Mouse (Mus musculus) G1E (cell line): ENCODE measurements around the gene Gnb3. TPM values are rescaled to one million over a fixed set of nuclear protein-coding genes. Genes with fewer than 3 reads are reported as not detected.

Experiments
- ATAC-seq: 2 replicates; pipeline ENCODE4 v1.8.0; 2016; ENCODE audit warnings: mild to moderate bottlenecking; ENCODE audit not compliant: insufficient number of reproducible peaks, poor library complexity, low FRiP score, severe bottlenecking; ENCODE audit errors: extremely low read depth
- DNase-seq: peaks from one replicate; pipeline ENCODE4 v3.0.0; 2012; ENCODE audit warnings: low spot score
- H3K27me3 ChIP-seq: 2 replicates; pipeline ENCODE4 v1.6.1; 2012; ENCODE audit warnings: mild to moderate bottlenecking, low read length, inconsistent platforms; ENCODE audit not compliant: insufficient read depth
- H3K36me3 ChIP-seq: replicated peaks from 2 replicates; pipeline ENCODE3; 2012; ENCODE audit warnings: mild to moderate bottlenecking, inconsistent platforms
- H3K4me1 ChIP-seq: 2 replicates; pipeline ENCODE4 v1.6.1; 2012; ENCODE audit warnings: low read depth, low read length, inconsistent platforms, mixed read lengths; ENCODE audit not compliant: insufficient read depth
- H3K4me3 ChIP-seq: 2 replicates; pipeline ENCODE4 v1.5.1; 2012; ENCODE audit warnings: low read depth, mild to moderate bottlenecking, inconsistent platforms, low read length, moderate library complexity, mixed read lengths
- H3K9me3 ChIP-seq: replicated peaks from 2 replicates; pipeline ENCODE4 v1.6.1; 2012; ENCODE audit warnings: inconsistent platforms
- CTCF ChIP-seq: IDR thresholded peaks from 2 replicates; pipeline ENCODE4 v1.5.1; 2012; ENCODE audit warnings: low read depth, low read length, inconsistent platforms, mixed read lengths
- GATA1 ChIP-seq: IDR thresholded peaks from 2 replicates; pipeline ENCODE4 v1.6.1; 2012; ENCODE audit warnings: borderline replicate concordance, low read length, inconsistent platforms, mixed read lengths
- GATA2 ChIP-seq: IDR thresholded peaks from 2 replicates; pipeline ENCODE4 v1.6.1; 2012; ENCODE audit warnings: low read depth, low read length, inconsistent platforms, borderline replicate concordance
- POLR2AphosphoS5 ChIP-seq: IDR thresholded peaks from 2 replicates; pipeline ENCODE4 v1.6.1; 2012; ENCODE audit warnings: low read depth, low read length, inconsistent platforms; ENCODE audit not compliant: insufficient replicate concordance
- TAL1 ChIP-seq: conservative IDR thresholded peaks from 2 replicates; pipeline ENCODE4 v1.6.1; 2012; ENCODE audit warnings: low read depth, low read length, inconsistent platforms, mixed read lengths
- polyA plus RNA-seq: library from polyadenylated mRNA; stranded (reverse); fragments of >175 nt; gene quantifications from 2 replicates; pipeline ENCODE4 v1.2.3, GENCODE M21; 2012
- total RNA-seq, 2 experiments: library from RNA; stranded (forward) in 1 of 2; stranded (reverse) in 1 of 2; fragments of 200-1000 nt in 1 of 2; fragments of >200 nt in 1 of 2; fragmentation: Nextera tagmentation in 1 of 2; gene quantifications; 2 replicates each; pipeline ENCODE4 v1.2.3; 2014 to 2017

Gene Gnb3
- total and polyA plus RNA-seq, 3 experiments, result 1.1 TPM; not detected in 2

- Histone ChIP-seq H3K9me3 (no peaks in the 10 kb centered on the region), H3K27me3 (no peaks in the 10 kb centered on the region), H3K4me1 (peaks cover 7% of the 10 kb centered on the region), H3K36me3 (peaks cover 23% of the 10 kb centered on the region), H3K4me3 (no peak overlapping the region)
- 0 out of 2 replicates have a peak, but pooled peaks have one; percentile 63 for TF ChIP-seq POLR2AphosphoS5
- TF ChIP-seq GATA1, result no peak
- DNase-seq (no peak), ATAC-seq (no peak)
Observed at GRCm38 (mm10) chr6:124795781-124796180, 44.3 kb downstream of the Gnb3 start.

DNA sequence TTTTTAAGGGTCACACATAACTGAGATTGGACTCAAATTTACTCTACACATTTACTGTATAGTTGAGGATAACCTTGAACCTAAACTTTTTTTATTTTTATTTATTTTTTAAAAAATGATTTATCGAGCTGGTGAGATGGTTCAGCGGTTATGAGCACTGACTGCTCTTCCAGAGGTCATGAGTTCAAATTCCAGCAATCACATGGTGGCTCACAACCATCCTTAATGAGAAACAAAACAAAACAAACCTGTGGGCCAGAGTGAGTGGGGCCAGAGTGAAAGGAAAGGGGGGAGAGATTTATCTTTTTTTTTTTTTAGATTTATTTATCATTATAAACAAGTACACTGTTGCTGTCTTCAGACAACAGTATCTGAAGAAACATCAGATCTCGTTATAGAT, 48.2 kb downstream of the Gnb3 start:
- DNase-seq (no peak), ATAC-seq (no peak)
- TF ChIP-seq TAL1 (no peak), GATA2 (no peak), GATA1 (no peak), CTCF (no peak), POLR2AphosphoS5 (no peak)
- Histone ChIP-seq H3K4me3 (no peak overlapping the region), H3K9me3 (no peaks in the 10 kb centered on the region), H3K4me1 (peaks cover 7% of the 10 kb centered on the region), H3K27me3 (no peaks in the 10 kb centered on the region), H3K36me3 (peaks cover 28% of the 10 kb centered on the region)

GRCm38 (mm10) chr6:124790121-124790520, 50.0 kb downstream of the Gnb3 start:
- no peaks in the 10 kb centered on the region for H3K27me3 ChIP-seq
- no peaks in the 10 kb centered on the region; the same call in 1 of the 2 replicates for H3K4me1 ChIP-seq
- DNase-seq, result no peak
- no peak for ATAC-seq
- no peaks in the 10 kb centered on the region for H3K9me3 ChIP-seq
- H3K4me3 ChIP-seq, result no peak overlapping the region
- TF ChIP-seq CTCF, result no peak
- TF ChIP-seq POLR2AphosphoS5, result no peak
- TF ChIP-seq GATA2, result no peak
- no peak for TF ChIP-seq GATA1
- no peak for TF ChIP-seq TAL1
- peaks cover 17% of the 10 kb centered on the region for H3K36me3 ChIP-seq

GRCm38 (mm10) chr6:124789519-124789918, 50.6 kb downstream of the Gnb3 start:
- no peak for TF ChIP-seq GATA2
- TF ChIP-seq POLR2AphosphoS5, result no peak
- TF ChIP-seq TAL1, result no peak
- no peak for TF ChIP-seq CTCF
- no peak for TF ChIP-seq GATA1
- no peak for ATAC-seq
- no peaks in the 10 kb centered on the region for H3K27me3 ChIP-seq
- peaks cover 15% of the 10 kb centered on the region for H3K36me3 ChIP-seq
- no peaks in the 10 kb centered on the region for H3K4me1 ChIP-seq
- DNase-seq, result no peak
- H3K9me3 ChIP-seq, result no peaks in the 10 kb centered on the region
- no peak overlapping the region for H3K4me3 ChIP-seq

DNA sequence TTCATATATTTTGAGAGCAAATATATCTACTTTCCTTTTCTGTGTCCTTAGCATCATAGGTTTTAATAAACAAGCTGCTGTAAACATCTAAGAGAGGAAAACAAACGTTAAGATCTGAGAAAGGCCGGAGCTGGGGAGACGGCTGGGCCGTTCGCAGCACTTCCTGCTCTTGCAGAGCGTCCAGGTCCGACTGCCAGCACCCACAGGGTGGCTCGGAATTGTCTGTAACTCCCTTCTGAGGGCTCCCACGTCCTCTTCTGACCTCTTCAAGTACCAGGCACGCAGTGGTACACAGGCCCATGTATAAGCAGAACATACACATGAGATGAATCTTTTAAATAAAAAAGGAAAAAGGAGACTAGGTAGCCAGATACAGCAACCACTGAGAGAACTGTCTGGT, 52.4 kb downstream of the Gnb3 start:
- Histone ChIP-seq H3K4me3 (no peak overlapping the region), H3K4me1 (no peaks in the 10 kb centered on the region), H3K36me3 (peaks cover 8% of the 10 kb centered on the region), H3K27me3 (peaks cover 2% of the 10 kb centered on the region; the same call in 1 of the 2 replicates), H3K9me3 (no peaks in the 10 kb centered on the region)
- ATAC-seq, result no peak
- DNase-seq, result no peak
- TF ChIP-seq GATA1, result no peak
- no peak for TF ChIP-seq TAL1

- Histone ChIP-seq H3K27me3 (peaks cover 7% of the 10 kb centered on the region), H3K9me3 (no peaks in the 10 kb centered on the region), H3K4me3 (no peak overlapping the region), H3K36me3 (peaks cover 5% of the 10 kb centered on the region), H3K4me1 (peaks cover 5% of the 10 kb centered on the region; the same call in 1 of the 2 replicates)
- DNase-seq (no peak), ATAC-seq (no peak)
- TF ChIP-seq CTCF (no peak), TAL1 (no peak), GATA2 (no peak), POLR2AphosphoS5 (no peak), GATA1 (no peak)
Observed at GRCm38 (mm10) chr6:124786756-124787420, 53.2 kb downstream of the Gnb3 start.

Other genes starting within 250 kb of the Gnb3 start
Only the 20 nearest of the 26 such genes appear.
- gene Emg1, start 128.1 kb downstream of the Gnb3 start, total RNA-seq (2014; fragmentation: Nextera tagmentation), result 117 and 120 TPM in 2 replicates
- gene Emg1, start 128.1 kb downstream of the Gnb3 start, total RNA-seq (2017), result 228 and 262 TPM in 2 replicates
- 254 and 287 TPM in 2 replicates for gene Emg1, start 128.1 kb downstream of the Gnb3 start, polyA plus RNA-seq
- gene Phb2, start 127.9 kb downstream of the Gnb3 start, total RNA-seq (2014; fragmentation: Nextera tagmentation), result 325 and 378 TPM in 2 replicates
- gene Phb2, start 127.9 kb downstream of the Gnb3 start, total RNA-seq (2017), result 432 and 434 TPM in 2 replicates
- 465 and 565 TPM in 2 replicates for gene Phb2, start 127.9 kb downstream of the Gnb3 start, polyA plus RNA-seq
- gene Ptpn6, start 101.6 kb downstream of the Gnb3 start, total RNA-seq (2014; fragmentation: Nextera tagmentation), result 66.2 and 72.6 TPM in 2 replicates
- gene Ptpn6, start 101.6 kb downstream of the Gnb3 start, total RNA-seq (2017), result 309 and 356 TPM in 2 replicates
- gene Ptpn6, start 101.6 kb downstream of the Gnb3 start, polyA plus RNA-seq, result 54.9 and 129 TPM in 2 replicates
- gene Grcc10, start 98.9 kb downstream of the Gnb3 start, total RNA-seq (2014; fragmentation: Nextera tagmentation), result 61.7 and 62.9 TPM in 2 replicates
- 130 and 176 TPM in 2 replicates for gene Grcc10, start 98.9 kb downstream of the Gnb3 start, total RNA-seq (2017)
- gene Grcc10, start 98.9 kb downstream of the Gnb3 start, polyA plus RNA-seq, result 26.1 and 38.8 TPM in 2 replicates
- gene Gm45234, start 84.3 kb downstream of the Gnb3 start, total RNA-seq (2014; fragmentation: Nextera tagmentation), result not detected in 2 replicates
- not detected in 2 replicates for gene Gm45234, start 84.3 kb downstream of the Gnb3 start, total RNA-seq (2017)
- not detected in 2 replicates for gene Gm45234, start 84.3 kb downstream of the Gnb3 start, polyA plus RNA-seq
- 58.7 and 85.6 TPM in 2 replicates for gene Atn1, start 83.8 kb downstream of the Gnb3 start, total RNA-seq (2014; fragmentation: Nextera tagmentation)
- 1.9 and 3.0 TPM in 2 replicates for gene Atn1, start 83.8 kb downstream of the Gnb3 start, total RNA-seq (2017)
- gene Atn1, start 83.8 kb downstream of the Gnb3 start, polyA plus RNA-seq, result 55.3 and 58.8 TPM in 2 replicates
- 1.1 and 3.2 TPM in 2 replicates for gene Eno2, start 70.6 kb downstream of the Gnb3 start, total RNA-seq (2014; fragmentation: Nextera tagmentation)
- gene Eno2, start 70.6 kb downstream of the Gnb3 start, total RNA-seq (2017), result 3.4 and 3.6 TPM in 2 replicates
- gene Eno2, start 70.6 kb downstream of the Gnb3 start, polyA plus RNA-seq, result 0.13 and 0.29 TPM in 2 replicates
- not detected in 2 replicates for gene Lrrc23, start 60.5 kb downstream of the Gnb3 start, total RNA-seq (2014; fragmentation: Nextera tagmentation)
- 0.11 TPM in 1 of 2 replicates, not detected in the other for gene Lrrc23, start 60.5 kb downstream of the Gnb3 start, total RNA-seq (2017)
- gene Lrrc23, start 60.5 kb downstream of the Gnb3 start, polyA plus RNA-seq, result not detected in 2 replicates
- 1.9 TPM in 2 replicates for gene Spsb2, start 31.6 kb downstream of the Gnb3 start, total RNA-seq (2014; fragmentation: Nextera tagmentation)
- gene Spsb2, start 31.6 kb downstream of the Gnb3 start, total RNA-seq (2017), result 6.9 and 9.4 TPM in 2 replicates
- gene Spsb2, start 31.6 kb downstream of the Gnb3 start, polyA plus RNA-seq, result 10.1 and 10.9 TPM in 2 replicates
- 601 and 619 TPM in 2 replicates for gene Tpi1, start 26.0 kb downstream of the Gnb3 start, total RNA-seq (2014; fragmentation: Nextera tagmentation)
- gene Tpi1, start 26.0 kb downstream of the Gnb3 start, total RNA-seq (2017), result 903 and 1,035 TPM in 2 replicates
- gene Tpi1, start 26.0 kb downstream of the Gnb3 start, polyA plus RNA-seq, result 520 and 701 TPM in 2 replicates
- gene Usp5, start 10.8 kb downstream of the Gnb3 start, total RNA-seq (2014; fragmentation: Nextera tagmentation), result 34.6 and 45.9 TPM in 2 replicates
- 67.0 and 76.8 TPM in 2 replicates for gene Usp5, start 10.8 kb downstream of the Gnb3 start, total RNA-seq (2017)
- 53.0 and 68.2 TPM in 2 replicates for gene Usp5, start 10.8 kb downstream of the Gnb3 start, polyA plus RNA-seq
- gene Cdca3, start 10.7 kb downstream of the Gnb3 start, total RNA-seq (2014; fragmentation: Nextera tagmentation), result 109 and 112 TPM in 2 replicates
- gene Cdca3, start 10.7 kb downstream of the Gnb3 start, total RNA-seq (2017), result 137 and 150 TPM in 2 replicates
- 50.9 and 67.2 TPM in 2 replicates for gene Cdca3, start 10.7 kb downstream of the Gnb3 start, polyA plus RNA-seq
- not detected in 2 replicates for gene P3h3, start 17.5 kb upstream of the Gnb3 start, total RNA-seq (2014; fragmentation: Nextera tagmentation)
- 0.23 TPM in 1 of 2 replicates, not detected in the other for gene P3h3, start 17.5 kb upstream of the Gnb3 start, total RNA-seq (2017)
- not detected in 2 replicates for gene P3h3, start 17.5 kb upstream of the Gnb3 start, polyA plus RNA-seq
- not detected in 2 replicates for gene Gpr162, start 23.7 kb upstream of the Gnb3 start, total RNA-seq (2014; fragmentation: Nextera tagmentation)
- gene Gpr162, start 23.7 kb upstream of the Gnb3 start, total RNA-seq (2017), result 0.22 and 0.41 TPM in 2 replicates
- gene Gpr162, start 23.7 kb upstream of the Gnb3 start, polyA plus RNA-seq, result not detected in 2 replicates
- not detected in 2 replicates for gene Cd4, start 47.9 kb upstream of the Gnb3 start, total RNA-seq (2014; fragmentation: Nextera tagmentation)
- gene Cd4, start 47.9 kb upstream of the Gnb3 start, total RNA-seq (2017), result 0.33 and 1.7 TPM in 2 replicates
- not detected in 2 replicates for gene Cd4, start 47.9 kb upstream of the Gnb3 start, polyA plus RNA-seq
- gene Lag3, start 71.4 kb upstream of the Gnb3 start, total RNA-seq (2014; fragmentation: Nextera tagmentation), result 0.68 TPM in 1 of 2 replicates, not detected in the other
- gene Lag3, start 71.4 kb upstream of the Gnb3 start, total RNA-seq (2017), result 0.12 TPM in 1 of 2 replicates, not detected in the other
- gene Lag3, start 71.4 kb upstream of the Gnb3 start, polyA plus RNA-seq, result not detected in 2 replicates
- 5.6 and 6.3 TPM in 2 replicates for gene Ptms, start 79.8 kb upstream of the Gnb3 start, total RNA-seq (2014; fragmentation: Nextera tagmentation)
- gene Ptms, start 79.8 kb upstream of the Gnb3 start, total RNA-seq (2017), result 84.9 and 86.4 TPM in 2 replicates
- gene Ptms, start 79.8 kb upstream of the Gnb3 start, polyA plus RNA-seq, result 34.1 and 43.1 TPM in 2 replicates
- 167 and 180 TPM in 2 replicates for gene Mlf2, start 91.1 kb upstream of the Gnb3 start, total RNA-seq (2014; fragmentation: Nextera tagmentation)
- gene Mlf2, start 91.1 kb upstream of the Gnb3 start, total RNA-seq (2017), result 86.5 and 99.2 TPM in 2 replicates
- gene Mlf2, start 91.1 kb upstream of the Gnb3 start, polyA plus RNA-seq, result 269 and 293 TPM in 2 replicates
- gene Cops7a, start 125.3 kb upstream of the Gnb3 start, total RNA-seq (2014; fragmentation: Nextera tagmentation), result 123 and 194 TPM in 2 replicates
- 62.2 and 65.5 TPM in 2 replicates for gene Cops7a, start 125.3 kb upstream of the Gnb3 start, total RNA-seq (2017)
- 59.2 and 79.0 TPM in 2 replicates for gene Cops7a, start 125.3 kb upstream of the Gnb3 start, polyA plus RNA-seq
- gene Pianp, start 156.4 kb upstream of the Gnb3 start, total RNA-seq (2014; fragmentation: Nextera tagmentation), result not detected in 2 replicates
- gene Pianp, start 156.4 kb upstream of the Gnb3 start, total RNA-seq (2017), result not detected in 2 replicates
- not detected in 2 replicates for gene Pianp, start 156.4 kb upstream of the Gnb3 start, polyA plus RNA-seq